Mouse (Mus musculus) left cerebral cortex, adult 18-20 months (tissue): Measurements from ENCODE around the gene Nhsl1. TPM values are rescaled to one million over a fixed set of nuclear protein-coding genes. Genes with fewer than 3 reads are reported as not detected.

ENCODE experiments used
- DNase-seq, 2 experiments: peaks; one replicate each; pipeline ENCODE4 v3.0.0; 2021 to 2022; ENCODE audit warnings: low spot score in 2 of 2, mixed read lengths in 1 of 2
- total RNA-seq, 2 experiments: library from RNA; stranded (reverse); gene quantifications; 2 replicates each; pipeline ENCODE4 v1.2.3; 2021

Nhsl1 gene
- total RNA-seq, 2 experiments from 2014 or later, result 20.0 to 23.2 TPM

- peak; percentile 66 to 80 for DNase-seq
These were observed 163.9 kb downstream of the Nhsl1 start for GRCm38 (mm10) chr10:18482558-18483141.

GRCm38 (mm10) chr10:18483658-18484057 is 164.9 kb downstream of the Nhsl1 start:
- DNase-seq, result no peak

GRCm38 (mm10) chr10:18484731-18485130 is 165.9 kb downstream of the Nhsl1 start:
- no peak for DNase-seq

GRCm38 (mm10) chr10:18488239-18488803 is 169.5 kb downstream of the Nhsl1 start:
- no peak for DNase-seq

DNA sequence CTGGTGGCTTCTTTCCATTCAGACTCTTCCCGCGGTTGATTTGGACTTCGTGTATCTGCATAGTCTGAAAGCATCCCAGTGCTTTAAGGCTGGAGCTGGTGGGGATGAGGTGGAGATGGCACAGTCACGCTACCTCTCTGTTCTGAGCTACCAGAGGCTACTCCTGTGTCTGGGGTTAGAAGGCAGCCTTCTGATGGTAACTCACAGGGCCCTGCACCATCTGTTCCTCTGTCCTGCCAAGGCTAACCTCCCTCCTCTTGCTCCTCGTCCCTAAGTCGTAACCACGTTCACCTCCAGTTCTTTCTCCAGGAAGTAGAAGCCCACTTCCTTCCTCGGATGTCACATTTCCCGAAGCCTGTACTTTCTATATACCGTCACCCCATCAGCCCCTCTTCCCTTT is 171.2 kb downstream of the Nhsl1 start:
- no peak for DNase-seq

GRCm38 (mm10) chr10:18491952-18492351 is 173.2 kb downstream of the Nhsl1 start:
- DNase-seq, result no peak

DNA sequence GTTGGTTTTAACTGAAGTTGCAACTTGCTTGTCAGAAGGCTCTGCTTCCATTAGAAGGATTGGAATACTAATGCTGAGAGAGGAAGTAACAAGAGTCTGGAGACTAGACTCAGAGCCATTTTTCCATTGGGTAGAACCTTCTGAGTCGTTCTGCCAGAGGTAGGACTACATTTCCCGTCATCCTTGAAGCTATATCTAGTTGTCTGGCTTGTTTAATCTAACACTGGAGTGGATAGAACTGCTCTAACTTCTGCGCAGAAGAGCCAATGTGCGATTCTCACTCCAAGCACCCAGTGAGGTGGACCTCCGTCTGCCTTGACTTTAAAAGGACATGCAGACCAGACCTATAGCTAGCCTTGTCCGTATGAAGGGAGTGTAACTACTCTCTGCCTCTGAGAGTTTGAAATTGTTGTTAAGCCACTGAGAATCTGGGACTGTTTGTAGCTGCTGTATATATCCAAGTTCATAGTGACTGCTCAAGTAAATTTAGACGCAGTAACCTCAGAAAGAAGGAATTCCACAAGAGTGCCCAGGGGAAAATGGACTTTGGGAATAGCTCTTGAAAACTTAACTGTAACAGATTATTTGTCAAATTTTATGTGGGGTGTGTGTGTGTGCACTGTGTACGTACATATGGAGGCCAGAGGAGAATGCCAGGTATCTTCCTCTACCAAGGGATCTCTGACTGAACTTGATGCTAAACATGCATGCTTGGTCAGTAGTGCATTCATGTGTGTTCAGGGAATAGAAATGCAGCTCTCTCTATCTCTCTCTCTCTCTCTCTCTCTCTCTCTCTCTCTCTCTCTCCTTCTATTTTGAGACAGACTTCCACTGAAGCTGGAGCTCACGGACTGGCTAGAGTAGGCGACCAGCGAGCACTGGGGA is 174.5 kb downstream of the Nhsl1 start:
- no peak for DNase-seq

- no peak for DNase-seq
These were observed 175.5 kb downstream of the Nhsl1 start for GRCm38 (mm10) chr10:18494249-18494648.

- DNase-seq, result peak in 1 of 2 experiments; percentile 10
These were observed 178.3 kb downstream of the Nhsl1 start for GRCm38 (mm10) chr10:18497066-18497465.

- DNase-seq, result no peak
These were observed 183.2 kb downstream of the Nhsl1 start for GRCm38 (mm10) chr10:18501997-18502396.

DNA sequence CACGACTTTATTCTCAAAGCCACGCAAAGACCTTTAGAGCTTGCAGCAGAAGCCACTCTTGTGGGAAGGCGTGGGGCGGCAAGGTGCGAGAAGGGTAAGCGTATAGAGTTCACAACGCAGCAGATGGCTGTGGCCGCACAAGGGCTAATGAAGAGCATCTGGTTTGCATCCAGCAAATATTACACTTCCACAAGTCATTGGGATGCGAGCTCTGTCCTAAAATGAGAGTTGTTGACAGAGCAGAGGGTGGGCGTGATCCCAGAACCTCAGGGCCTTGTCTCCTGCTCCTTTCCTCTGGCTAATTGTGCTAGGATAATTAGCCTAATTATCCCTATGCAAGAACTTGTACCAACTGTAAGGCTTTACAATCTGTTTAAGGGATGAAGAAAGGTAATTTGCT is 186.9 kb downstream of the Nhsl1 start:
- no peak for DNase-seq

DNA sequence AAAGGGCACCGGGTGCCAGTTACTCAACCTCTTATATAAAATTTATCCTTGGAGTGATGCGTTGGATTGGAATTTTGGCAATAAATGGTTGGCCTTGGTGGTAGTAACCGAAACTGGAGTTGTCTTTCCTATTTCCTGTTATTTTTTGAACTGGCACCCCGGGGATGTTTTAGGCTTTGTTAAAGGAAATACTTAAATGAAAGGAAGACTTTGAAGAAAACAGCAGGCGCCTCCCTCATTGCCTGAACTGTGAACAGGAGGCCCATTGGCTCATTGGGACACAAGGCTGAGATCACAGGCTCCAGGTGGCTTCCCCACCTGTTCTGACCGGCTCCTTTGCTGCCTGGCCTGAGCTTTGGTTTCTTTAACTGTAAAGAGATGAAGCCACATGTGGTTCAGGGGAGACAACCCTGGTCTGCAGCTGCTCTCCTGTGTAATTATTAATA is 187.7 kb downstream of the Nhsl1 start:
- no peak for DNase-seq

DNA sequence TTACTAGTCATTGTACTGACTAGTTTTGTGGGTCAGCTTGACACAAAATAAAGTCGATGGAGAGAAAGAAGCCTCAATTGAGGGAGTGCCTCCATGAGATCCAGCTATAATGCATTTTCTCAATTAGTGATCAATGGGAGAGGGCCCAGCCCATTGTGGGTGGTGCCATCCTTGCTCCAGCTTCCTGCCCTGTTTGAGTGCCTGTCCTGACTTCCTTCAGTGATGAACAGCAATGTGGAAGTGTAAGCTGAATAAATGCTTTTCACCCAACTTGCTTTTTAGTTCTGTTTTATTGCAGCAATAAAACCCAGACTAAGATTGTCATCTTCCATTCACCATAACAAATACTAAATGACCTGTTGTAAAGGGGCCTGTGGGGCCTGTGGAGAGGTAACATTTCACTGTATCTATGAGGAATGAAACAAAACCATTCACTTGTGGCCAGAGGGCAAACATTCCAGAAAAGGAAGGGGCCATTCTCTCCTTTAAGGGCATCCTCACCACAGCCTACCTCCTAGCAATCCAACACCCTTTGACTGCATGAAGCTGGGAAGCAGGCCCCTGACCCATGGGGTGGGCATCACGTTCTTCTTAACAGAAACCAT is 189.2 kb downstream of the Nhsl1 start:
- no peak for DNase-seq

- peak; percentile 35 to 59 for DNase-seq
These were observed 189.8 kb downstream of the Nhsl1 start for GRCm38 (mm10) chr10:18508586-18508985.

- no peak for DNase-seq
These were observed 191.9 kb downstream of the Nhsl1 start for GRCm38 (mm10) chr10:18510663-18511062.

GRCm38 (mm10) chr10:18511496-18511895 is 192.7 kb downstream of the Nhsl1 start:
- no peak for DNase-seq

DNA sequence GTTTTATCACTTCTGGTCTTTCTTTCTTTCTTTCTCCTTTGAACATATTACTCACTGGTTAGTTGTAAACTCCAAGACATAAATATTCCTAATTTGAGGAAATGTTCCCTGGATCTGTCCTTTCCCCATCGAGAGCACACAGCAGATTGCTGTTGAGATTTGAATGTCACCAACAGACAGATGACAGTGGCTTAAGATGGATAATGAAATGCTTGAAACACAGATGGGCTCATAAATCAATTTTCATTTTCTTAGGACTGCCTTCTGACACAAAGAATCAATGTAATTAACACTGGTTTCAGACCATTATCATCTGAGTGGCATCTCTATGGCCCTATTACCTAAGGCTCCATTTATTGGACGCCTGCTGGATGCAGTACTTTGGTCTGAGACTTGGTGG is 203.8 kb downstream of the Nhsl1 start:
- DNase-seq, result no peak

GRCm38 (mm10) chr10:18525311-18525710 is 206.5 kb downstream of the Nhsl1 start:
- no peak for DNase-seq

- DNase-seq, result no peak
These were observed 206.9 kb downstream of the Nhsl1 start for GRCm38 (mm10) chr10:18525726-18526125.

- peak; percentile 57 to 74 for DNase-seq
These were observed 207.5 kb downstream of the Nhsl1 start for GRCm38 (mm10) chr10:18526184-18526850.
